Mouse (Mus musculus) neural tube, embryonic 15.5 days (tissue): ENCODE data around the gene Mpz. TPM values are rescaled to one million over a fixed set of nuclear protein-coding genes. Genes with fewer than 3 reads are reported as not detected.

Source experiments
- ATAC-seq: fragments of 200-750 bp; cut with Nextera tagmentation; 2 replicates; pipeline ENCODE4 v1.8.0; 2017; ENCODE audit warnings: mild to moderate bottlenecking, moderate TSS enrichment, moderate library complexity; ENCODE audit not compliant: low FRiP score
- H3K27ac ChIP-seq: fragments of 300-500 bp; sonication (generic); replicated peaks from 2 replicates; pipeline ENCODE4 v1.5.1; 2015; ENCODE audit warnings: mild to moderate bottlenecking, inconsistent platforms
- H3K27me3 ChIP-seq: fragments of 300-500 bp; sonication (generic); replicated peaks from 2 replicates; pipeline ENCODE4 v1.6.1; 2015; ENCODE audit warnings: inconsistent platforms
- H3K36me3 ChIP-seq: fragments of 300-500 bp; sonication (generic); 2 replicates; pipeline ENCODE4 v1.6.1; 2015; ENCODE audit warnings: inconsistent platforms
- H3K4me1 ChIP-seq: fragments of 300-500 bp; sonication (generic); 2 replicates; pipeline ENCODE4 v1.6.1; 2015; ENCODE audit warnings: inconsistent platforms
- H3K4me2 ChIP-seq: fragments of 300-500 bp; sonication (generic); 2 replicates; pipeline ENCODE4 v1.6.1; 2015; ENCODE audit warnings: inconsistent platforms, mild to moderate bottlenecking, moderate library complexity
- H3K4me3 ChIP-seq: fragments of 300-500 bp; sonication (generic); replicated peaks from 2 replicates; pipeline ENCODE4 v1.5.1; 2015; ENCODE audit warnings: mild to moderate bottlenecking, inconsistent platforms
- H3K9ac ChIP-seq: fragments of 300-500 bp; sonication (generic); replicated peaks from 2 replicates; pipeline ENCODE4 v1.6.1; 2015; ENCODE audit warnings: mild to moderate bottlenecking, inconsistent platforms
- H3K9me3 ChIP-seq: fragments of 300-500 bp; sonication (generic); replicated peaks from 2 replicates; pipeline ENCODE4 v1.6.1; 2016; ENCODE audit warnings: inconsistent platforms
- WGBS: fragments of 180-500 bp; shearing (Covaris S2); methylation state at CpG from one replicate; pipeline ENCODE4 v1.1.7; 2015; ENCODE audit warnings: mixed read lengths; 5-methylcytosine and 5-hydroxymethylcytosine counted together
- polyA plus RNA-seq: library from polyadenylated mRNA; unstranded; fragments of >200 nt; fragmentation: Nextera tagmentation; extraction: Ambion mirVana; gene quantifications from 2 replicates; pipeline ENCODE4 v1.2.1, GENCODE M21; 2015

The Mpz gene
- polyA plus RNA-seq, 1 experiment from 2014 or later: 8.8 TPM

DNA sequence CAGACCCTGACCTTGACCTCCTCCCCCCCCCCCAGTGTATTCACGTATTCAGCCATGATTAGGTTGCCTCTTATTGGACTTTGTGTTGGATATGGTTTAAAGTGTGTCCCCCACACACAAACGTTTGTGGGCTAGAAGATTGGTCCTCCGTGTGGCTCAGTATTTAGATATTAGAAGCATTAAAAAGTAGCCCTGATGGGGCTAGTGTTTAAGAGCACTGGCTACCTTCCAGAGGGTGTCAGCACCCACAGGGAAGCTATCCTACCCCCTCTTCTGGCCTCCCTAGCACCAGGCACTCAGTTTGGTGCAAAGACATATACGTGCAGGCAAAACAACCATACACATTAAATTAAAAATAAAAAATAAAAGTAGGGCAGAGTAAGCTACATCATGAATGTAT lies 37.5 kb upstream of the Mpz start:
- no peak for ATAC-seq
- H3K4me1 ChIP-seq: peaks cover 31% of the 10 kb centered on the region
- no peaks in the 10 kb centered on the region for H3K27me3 ChIP-seq
- no peak overlapping the region for H3K4me3 ChIP-seq
- 86% methylated on average over 4 of the region's 4 CpGs for WGBS
- no peak overlapping the region; the same call in 1 of the 2 replicates for H3K4me2 ChIP-seq
- H3K9me3 ChIP-seq: no peaks in the 10 kb centered on the region
- no peaks in the 10 kb centered on the region for H3K36me3 ChIP-seq
- no peak overlapping the region for H3K27ac ChIP-seq
- no peak overlapping the region for H3K9ac ChIP-seq

- Histone ChIP-seq H3K4me3 (peak within 1 kb of the TSS; percentile 48), H3K9ac (peak within 1 kb of the TSS; percentile 45), H3K4me1 (peaks cover 31% of the 10 kb centered on the region), H3K4me2 (peak within 1 kb of the TSS; percentile 80), H3K9me3 (no peaks in the 10 kb centered on the region), H3K27ac (peak within 1 kb of the TSS; percentile 67), H3K36me3 (no peaks in the 10 kb centered on the region), H3K27me3 (no peaks in the 10 kb centered on the region)
- no peak for ATAC-seq
- WGBS: under 1% methylated on average over 24 of the region's 24 CpGs
Observed at GRCm38 (mm10) chr1:171113873-171114299, 36.6 kb upstream of the Mpz start, which contains the start of gene Cfap126. Cfap126 (plus strand) TSS chr1:171113918.

DNA sequence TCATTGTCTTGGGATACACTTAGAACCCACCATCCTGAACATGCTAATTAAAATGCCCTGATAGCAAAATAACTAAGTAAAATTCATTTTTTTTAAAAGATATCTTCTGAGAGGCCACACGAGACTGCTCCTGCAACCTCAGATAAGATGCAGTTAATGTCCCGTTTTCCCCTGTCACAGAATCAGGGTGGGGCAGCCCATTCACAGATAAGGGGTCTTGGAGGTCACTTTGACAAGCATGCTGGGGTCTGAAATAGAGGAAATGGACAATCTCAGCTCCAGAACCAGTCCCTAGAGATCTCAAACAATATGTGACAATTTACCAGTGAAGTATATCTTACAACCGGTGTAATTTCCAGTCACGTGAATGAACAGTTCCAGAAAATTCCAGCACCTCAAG lies 34.2 kb upstream of the Mpz start:
- H3K36me3 ChIP-seq: no peaks in the 10 kb centered on the region
- ATAC-seq: no peak
- no peak overlapping the region for H3K4me3 ChIP-seq
- H3K27ac ChIP-seq: no peak overlapping the region
- 73% methylated on average over 4 of the region's 4 CpGs for WGBS
- H3K4me2 ChIP-seq: no peak overlapping the region
- no peaks in the 10 kb centered on the region for H3K9me3 ChIP-seq
- H3K9ac ChIP-seq: no peak overlapping the region
- H3K27me3 ChIP-seq: no peaks in the 10 kb centered on the region
- H3K4me1 ChIP-seq: peaks cover 20% of the 10 kb centered on the region

DNA sequence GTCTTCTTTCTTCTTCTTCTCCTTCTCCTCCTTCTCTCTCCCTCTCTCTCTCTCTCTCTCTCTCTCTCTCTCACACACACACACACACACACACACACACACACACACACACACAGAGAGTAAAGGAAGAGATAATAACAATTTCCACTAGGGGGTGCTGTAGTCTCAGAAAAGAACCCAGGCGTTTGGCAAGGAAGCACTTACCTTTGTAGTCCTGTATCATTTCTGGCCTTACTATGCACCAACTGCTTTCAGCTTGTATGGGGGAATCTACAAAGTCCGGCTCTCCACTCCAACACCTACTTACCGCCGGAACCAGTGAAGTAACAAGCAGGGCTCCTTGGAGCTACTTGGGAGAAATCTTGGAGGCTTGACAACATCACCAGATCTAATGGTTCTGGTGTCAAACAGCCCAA lies 32.2 kb upstream of the Mpz start:
- Histone ChIP-seq H3K9ac (no peak overlapping the region), H3K4me3 (no peak overlapping the region), H3K9me3 (no peaks in the 10 kb centered on the region), H3K27ac (no peak overlapping the region), H3K36me3 (no peaks in the 10 kb centered on the region), H3K4me1 (peaks cover 13% of the 10 kb centered on the region), H3K27me3 (no peaks in the 10 kb centered on the region), H3K4me2 (no peak overlapping the region)
- WGBS: 18% methylated on average over 4 of the region's 4 CpGs
- ATAC-seq: peak; percentile 64; the same call in 1 of the 2 replicates

DNA sequence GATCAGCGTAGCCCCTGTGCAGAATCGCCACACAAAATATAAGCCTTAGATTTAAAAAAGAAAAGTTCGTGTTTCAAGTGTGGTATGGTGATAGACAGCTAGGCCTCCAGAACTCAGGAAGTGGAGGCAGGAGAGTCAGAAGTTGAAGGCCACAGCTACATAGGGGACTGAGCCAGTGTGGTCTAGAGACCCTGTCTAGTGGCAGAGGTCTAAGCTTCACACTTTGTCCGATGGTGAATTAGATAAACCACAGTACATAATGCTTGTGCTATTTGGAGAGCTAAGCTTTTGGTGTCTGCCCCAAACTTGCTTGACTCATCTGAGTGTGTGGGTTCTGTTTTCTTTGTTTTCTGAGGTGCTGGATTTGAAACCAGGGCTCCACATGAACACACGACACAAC lies 31.5 kb upstream of the Mpz start:
- Histone ChIP-seq H3K4me2 (no peak overlapping the region), H3K27me3 (no peaks in the 10 kb centered on the region), H3K36me3 (no peaks in the 10 kb centered on the region), H3K4me3 (no peak overlapping the region), H3K9me3 (no peaks in the 10 kb centered on the region), H3K9ac (no peak overlapping the region), H3K27ac (no peak overlapping the region), H3K4me1 (peaks cover 5% of the 10 kb centered on the region)
- 89% methylated on average over 5 of the region's 5 CpGs for WGBS
- no peak for ATAC-seq

DNA sequence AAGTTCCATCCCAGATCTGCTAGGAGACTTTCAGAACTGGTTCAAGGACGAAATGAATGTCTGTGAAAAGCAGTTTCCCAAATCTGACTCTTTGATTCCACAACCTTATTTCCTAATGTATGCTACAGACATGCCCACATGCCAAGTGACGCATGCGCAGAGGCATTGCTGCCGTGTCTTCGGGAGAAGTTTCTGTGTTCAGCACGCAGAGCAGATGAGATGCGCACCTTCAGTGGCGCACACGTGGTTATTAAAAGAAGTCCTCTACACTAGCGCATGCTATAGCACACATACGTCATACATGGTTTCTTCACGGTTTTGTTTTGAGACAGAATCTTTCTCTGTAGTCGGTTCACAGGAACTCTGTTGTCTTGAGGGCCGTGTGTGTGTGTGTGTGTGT lies 31.1 kb upstream of the Mpz start:
- WGBS: 86% methylated on average over 14 of the region's 14 CpGs
- H3K4me3 ChIP-seq: no peak overlapping the region
- ATAC-seq: no peak

GRCm38 (mm10) chr1:171120893-171121292 lies 29.6 kb upstream of the Mpz start:
- Histone ChIP-seq H3K4me1 (0 out of 2 replicates have a peak, but pooled peaks cover 3% of the 10 kb centered on the region), H3K9ac (no peak overlapping the region), H3K27ac (no peak overlapping the region), H3K4me2 (no peak overlapping the region), H3K4me3 (no peak overlapping the region), H3K9me3 (no peaks in the 10 kb centered on the region), H3K27me3 (no peaks in the 10 kb centered on the region), H3K36me3 (no peaks in the 10 kb centered on the region)
- ATAC-seq: no peak
- 62% methylated on average over 3 of the region's 3 CpGs for WGBS

More for the DNA sequence above, 31.1 kb upstream of the Mpz start:
- H3K4me2 ChIP-seq: no peak overlapping the region
- H3K9ac ChIP-seq: no peak overlapping the region
- no peak overlapping the region for H3K27ac ChIP-seq
- no peaks in the 10 kb centered on the region for H3K36me3 ChIP-seq
- no peaks in the 10 kb centered on the region for H3K9me3 ChIP-seq
- no peaks in the 10 kb centered on the region for H3K27me3 ChIP-seq
- H3K4me1 ChIP-seq: 0 out of 2 replicates have a peak, but pooled peaks cover 3% of the 10 kb centered on the region

DNA sequence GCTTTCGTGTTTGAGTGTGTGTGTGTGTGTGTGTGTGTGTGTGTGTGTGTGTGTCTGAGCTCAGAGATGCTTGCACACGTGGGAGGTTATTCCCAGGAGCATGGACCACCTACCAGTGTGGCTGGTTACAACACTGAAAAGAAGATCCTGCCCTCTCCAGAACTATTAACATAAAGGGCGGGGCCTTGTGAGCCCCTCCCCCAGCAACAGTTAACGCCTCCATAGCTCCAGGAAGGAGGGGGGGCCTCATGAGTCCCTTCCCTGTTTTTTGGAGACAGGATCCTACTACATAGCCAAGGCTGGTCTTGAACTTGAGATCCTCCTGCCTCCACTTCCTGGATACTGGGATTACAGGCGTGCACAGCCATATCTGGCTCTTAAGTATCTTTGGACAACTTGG lies 28.7 kb upstream of the Mpz start:
- ATAC-seq: no peak
- Histone ChIP-seq H3K36me3 (peaks cover under 1% of the 10 kb centered on the region; the same call in 1 of the 2 replicates), H3K4me1 (0 out of 2 replicates have a peak, but pooled peaks cover 3% of the 10 kb centered on the region), H3K9me3 (no peaks in the 10 kb centered on the region), H3K27me3 (no peaks in the 10 kb centered on the region), H3K4me2 (no peak overlapping the region), H3K4me3 (no peak overlapping the region), H3K27ac (no peak overlapping the region), H3K9ac (no peak overlapping the region)
- WGBS: 60% methylated on average over 5 of the region's 5 CpGs

DNA sequence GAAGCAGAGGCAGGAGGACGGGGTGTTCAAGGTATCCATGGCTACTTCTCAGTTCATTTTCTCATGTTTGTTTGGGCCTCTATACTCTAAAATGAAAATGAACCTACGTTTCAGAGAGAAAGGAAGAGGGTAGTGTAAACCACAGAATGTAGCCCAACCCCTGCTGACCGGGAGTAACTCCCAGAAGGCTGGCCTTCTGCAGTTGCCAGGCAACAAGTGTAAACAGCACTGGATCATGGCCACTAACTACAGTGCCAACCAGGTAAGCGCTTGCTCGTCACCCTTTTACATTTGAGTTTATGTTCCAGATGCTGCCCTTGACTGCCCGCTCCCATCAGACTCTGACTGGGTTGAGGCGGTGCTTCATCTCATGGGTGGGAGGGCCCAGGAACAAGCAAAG lies 27.6 kb upstream of the Mpz start:
- H3K4me3 ChIP-seq: no peak overlapping the region
- peaks cover 9% of the 10 kb centered on the region for H3K36me3 ChIP-seq
- 0 out of 2 replicates have a peak, but pooled peaks cover 3% of the 10 kb centered on the region for H3K4me1 ChIP-seq
- 0 out of 2 replicates have a peak overlapping the region, but pooled peaks have one; percentile 3 for H3K27ac ChIP-seq
- no peak for ATAC-seq
- H3K4me2 ChIP-seq: 0 out of 2 replicates have a peak overlapping the region, but pooled peaks have one; percentile 1
- H3K9ac ChIP-seq: no peak overlapping the region
- no peaks in the 10 kb centered on the region for H3K9me3 ChIP-seq
- 30% methylated on average over 7 of the region's 7 CpGs for WGBS
- no peaks in the 10 kb centered on the region for H3K27me3 ChIP-seq

DNA sequence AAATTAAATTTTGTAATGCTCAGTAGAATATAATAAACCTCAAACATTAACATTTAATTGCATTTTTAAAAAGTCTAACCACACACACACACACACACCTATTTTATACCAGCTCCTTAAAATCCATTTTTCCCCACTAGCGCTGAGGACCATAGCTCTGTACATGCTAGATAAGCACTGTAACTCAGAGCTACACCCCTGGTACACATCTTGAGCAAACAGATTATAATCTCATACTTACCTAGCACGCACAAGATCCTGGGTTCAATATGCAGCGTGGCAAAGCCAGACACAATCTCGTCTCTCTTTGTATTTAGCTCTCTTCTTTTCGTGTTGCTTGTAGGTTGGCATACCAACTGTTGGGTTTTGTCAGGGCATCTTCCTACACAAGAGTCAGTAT lies 26.1 kb upstream of the Mpz start:
- 87% methylated on average over 5 of the region's 5 CpGs for WGBS
- Histone ChIP-seq H3K9ac (no peak overlapping the region), H3K27ac (no peak overlapping the region), H3K4me3 (no peak overlapping the region), H3K9me3 (no peaks in the 10 kb centered on the region), H3K27me3 (no peaks in the 10 kb centered on the region), H3K4me1 (0 out of 2 replicates have a peak, but pooled peaks cover 3% of the 10 kb centered on the region), H3K4me2 (no peak overlapping the region), H3K36me3 (peaks cover 22% of the 10 kb centered on the region)
- no peak for ATAC-seq

DNA sequence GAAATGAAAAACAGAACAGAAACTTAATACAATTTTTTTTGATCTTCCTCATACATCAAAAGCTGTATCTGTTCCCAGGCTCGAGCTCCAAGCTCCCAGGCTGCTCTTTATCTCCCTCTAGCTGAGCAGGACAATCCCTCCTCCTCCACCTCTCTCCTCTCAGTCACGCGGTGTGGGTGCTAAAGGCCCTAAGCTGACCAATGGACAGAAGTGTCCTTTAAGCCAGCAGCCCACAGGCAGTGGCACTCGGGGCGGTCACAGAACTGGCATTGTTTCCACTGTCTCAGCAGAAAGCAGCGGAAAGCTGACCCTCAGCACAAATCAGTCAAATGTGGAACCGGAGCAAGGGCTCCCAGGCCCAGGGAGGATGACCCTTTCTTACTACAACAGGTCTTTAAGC lies 21.3 kb upstream of the Mpz start:
- H3K27ac ChIP-seq: no peak overlapping the region
- no peak overlapping the region for H3K9ac ChIP-seq
- no peaks in the 10 kb centered on the region for H3K27me3 ChIP-seq
- H3K4me1 ChIP-seq: no peaks in the 10 kb centered on the region
- peaks cover 59% of the 10 kb centered on the region for H3K36me3 ChIP-seq
- no peak overlapping the region for H3K4me2 ChIP-seq
- ATAC-seq: peak; percentile 47; the same call in 1 of the 2 replicates
- no peak overlapping the region for H3K4me3 ChIP-seq
- no peaks in the 10 kb centered on the region for H3K9me3 ChIP-seq
- 62% methylated on average over 7 of the region's 7 CpGs for WGBS

GRCm38 (mm10) chr1:171130971-171131370 lies 19.5 kb upstream of the Mpz start:
- no peak overlapping the region for H3K27ac ChIP-seq
- H3K4me3 ChIP-seq: no peak overlapping the region
- no peaks in the 10 kb centered on the region for H3K9me3 ChIP-seq
- no peak overlapping the region for H3K9ac ChIP-seq
- no peak for ATAC-seq
- WGBS: 86% methylated on average over 1 of the region's 1 CpGs
- no peaks in the 10 kb centered on the region for H3K27me3 ChIP-seq
- H3K36me3 ChIP-seq: peaks cover 76% of the 10 kb centered on the region
- no peaks in the 10 kb centered on the region for H3K4me1 ChIP-seq
- H3K4me2 ChIP-seq: no peak overlapping the region
